Mouse (Mus musculus) stomach, postnatal 0 days (tissue): ENCODE measurements around the gene Mamdc4. TPM values are rescaled to one million over a fixed set of nuclear protein-coding genes. Genes with fewer than 3 reads are reported as not detected.
A peak's percentile ranks its signal among the peaks of the same experiment; 100 is the strongest.

Experiments used
- ATAC-seq: fragments of 200-750 bp; cut with Nextera tagmentation; 2 replicates; pipeline ENCODE4 v1.8.0; 2017; ENCODE audit not compliant: low FRiP score, low TSS enrichment
- DNase-seq: peaks from one replicate; pipeline ENCODE4 v3.0.0-alpha.2; 2016; ENCODE audit warnings: low spot score
- H3K27ac ChIP-seq: fragments of 300-500 bp; sonication (generic); replicated peaks from 2 replicates; pipeline ENCODE4 v1.5.1; 2014; ENCODE audit warnings: mild to moderate bottlenecking, control low read depth
- H3K27me3 ChIP-seq: fragments of 300-500 bp; sonication (generic); 2 replicates; pipeline ENCODE4 v1.6.1; 2014; ENCODE audit warnings: low read length; ENCODE audit not compliant: control insufficient read depth, insufficient read depth
- H3K36me3 ChIP-seq: fragments of 300-500 bp; sonication (generic); 2 replicates; pipeline ENCODE4 v1.6.1; 2014; ENCODE audit warnings: low read length, mixed read lengths; ENCODE audit not compliant: control insufficient read depth, insufficient read depth
- H3K4me1 ChIP-seq: fragments of 300-500 bp; sonication (generic); replicated peaks from 2 replicates; pipeline ENCODE4 v1.6.1; 2014; ENCODE audit warnings: antibody characterized with exemption; ENCODE audit not compliant: control insufficient read depth, insufficient read depth
- H3K4me2 ChIP-seq: fragments of 300-500 bp; sonication (generic); replicated peaks from 2 replicates; pipeline ENCODE4 v1.6.1; 2014; ENCODE audit warnings: low read depth, mild to moderate bottlenecking, control low read depth, moderate library complexity
- H3K4me3 ChIP-seq: fragments of 300-500 bp; sonication (generic); 2 replicates; pipeline ENCODE4 v1.5.1; 2014; ENCODE audit warnings: low read depth, low read length, control low read depth
- H3K9ac ChIP-seq: fragments of 300-500 bp; sonication (generic); 2 replicates; pipeline ENCODE4 v1.6.1; 2014; ENCODE audit warnings: mild to moderate bottlenecking, low read length, control low read depth, mixed read lengths
- H3K9me3 ChIP-seq: fragments of 300-500 bp; sonication (generic); 2 replicates; pipeline ENCODE4 v1.6.1; 2016; ENCODE audit warnings: low read length; ENCODE audit not compliant: control insufficient read depth
- CTCF ChIP-seq: IDR thresholded peaks from 2 replicates; pipeline ENCODE4 v1.5.1; 2016; ENCODE audit warnings: antibody characterized with exemption, low read depth, mild to moderate bottlenecking, moderate library complexity
- EP300 ChIP-seq: optimal IDR thresholded peaks from 2 replicates; pipeline ENCODE3; 2016; ENCODE audit warnings: antibody characterized with exemption
- WGBS: fragments of 180-500 bp; shearing (Covaris S2); extraction: QIAGEN DNeasy Blood & Tissue Kit; methylation state at CpG from one replicate; pipeline ENCODE4 v1.1.7; 2014; 5-methylcytosine and 5-hydroxymethylcytosine counted together
- polyA plus RNA-seq: library from polyadenylated mRNA; unstranded; fragments of >200 nt; fragmentation: Nextera tagmentation; extraction: Ambion mirVana; gene quantifications from 2 replicates; pipeline ENCODE4 v1.2.1, GENCODE M21; 2015

Mamdc4 gene
- polyA plus RNA-seq, 1 experiment from 2014 or later = 0.55 TPM

DNA sequence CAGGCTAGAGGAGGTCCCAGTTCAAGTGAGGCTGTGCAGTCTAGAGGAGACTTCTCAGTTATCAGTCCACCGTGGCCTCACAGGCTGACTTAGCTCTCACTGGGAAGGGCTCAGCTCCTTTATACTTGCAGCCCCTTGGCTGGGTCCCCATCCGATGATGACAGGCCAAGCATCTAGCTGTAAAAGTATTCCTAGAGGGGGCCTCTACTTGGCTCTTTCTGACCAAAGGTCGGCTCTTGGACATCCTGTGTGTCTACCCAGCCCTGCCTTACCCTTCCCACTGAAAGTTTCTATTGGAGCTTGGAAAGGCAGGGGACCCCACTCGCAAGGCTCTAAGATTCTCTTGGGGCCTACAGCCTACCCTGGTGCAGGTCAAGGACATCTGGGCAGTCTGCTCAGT lies 3.4 kb downstream of the Mamdc4 start:
- no peak for ATAC-seq
- Histone ChIP-seq H3K9ac (no peak overlapping the region), H3K4me2 (no peak overlapping the region), H3K27ac (no peak overlapping the region), H3K27me3 (no peaks in the 10 kb centered on the region), H3K36me3 (no peaks in the 10 kb centered on the region; the same call in 1 of the 2 replicates), H3K4me1 (peaks cover 4% of the 10 kb centered on the region; the same call in 1 of the 2 replicates), H3K9me3 (no peaks in the 10 kb centered on the region), H3K4me3 (no peak overlapping the region)
- TF ChIP-seq EP300 (no peak), CTCF (no peak)
- 89% methylated on average over 4 of the region's 4 CpGs for WGBS
- no peak for DNase-seq

DNA sequence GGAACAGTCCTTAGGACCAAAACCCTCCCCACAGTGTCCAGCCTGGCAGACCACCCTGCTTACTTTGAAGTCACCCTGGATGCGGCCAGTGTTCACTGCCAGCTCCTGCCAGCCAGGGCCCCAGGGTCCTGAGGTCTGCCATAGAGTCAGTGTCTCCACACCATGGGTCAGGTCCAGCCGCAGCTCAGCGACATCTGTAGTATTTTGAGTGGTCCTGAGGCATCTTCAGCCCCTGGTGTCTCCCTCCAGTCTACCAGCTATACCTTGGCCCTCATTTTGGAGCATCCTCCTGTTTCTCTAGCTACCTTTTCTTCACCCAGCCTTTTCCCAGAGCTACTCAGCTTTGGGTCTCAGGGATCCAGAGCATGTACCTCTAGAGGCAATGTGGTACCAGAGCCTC lies 5.3 kb downstream of the Mamdc4 start:
- Histone ChIP-seq H3K9ac (no peak overlapping the region), H3K4me3 (no peak overlapping the region), H3K27me3 (no peaks in the 10 kb centered on the region), H3K4me2 (no peak overlapping the region), H3K27ac (no peak overlapping the region), H3K4me1 (no peaks in the 10 kb centered on the region), H3K36me3 (peaks cover 4% of the 10 kb centered on the region; the same call in 1 of the 2 replicates), H3K9me3 (no peaks in the 10 kb centered on the region)
- no peak for DNase-seq
- 91% methylated on average over 3 of the region's 3 CpGs for WGBS
- no peak for ATAC-seq
- no peak for TF ChIP-seq CTCF
- TF ChIP-seq EP300 = no peak

DNA sequence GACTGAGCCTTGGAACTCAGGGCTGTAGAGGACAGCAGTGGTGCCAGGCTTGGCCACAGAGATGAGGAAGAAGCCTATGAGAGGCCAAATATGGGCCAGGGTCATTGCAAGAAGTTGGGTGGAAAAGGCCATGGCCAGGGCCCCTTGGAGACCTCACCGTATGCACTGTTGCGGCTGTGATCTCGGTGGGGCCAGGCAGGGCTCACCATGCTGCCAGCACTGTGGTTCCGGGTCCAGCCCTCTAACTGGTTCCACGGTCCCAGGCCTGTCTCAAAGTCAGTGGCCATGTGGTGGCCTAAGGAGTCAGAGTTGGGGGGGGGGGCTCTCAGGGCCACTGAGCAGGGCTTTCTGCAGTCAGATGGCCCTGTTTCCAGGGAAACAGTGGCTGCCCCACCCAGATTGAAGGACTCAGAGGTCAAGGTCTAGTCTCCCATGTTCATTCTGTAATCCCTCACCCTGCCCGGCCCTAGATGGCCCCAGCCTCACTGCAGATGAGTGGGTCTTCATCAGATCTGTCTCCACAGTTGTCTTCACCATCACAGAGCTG lies 6.1 kb downstream of the Mamdc4 start:
- H3K4me2 ChIP-seq = no peak overlapping the region
- no peak overlapping the region for H3K9ac ChIP-seq
- H3K36me3 ChIP-seq = peaks cover 9% of the 10 kb centered on the region; the same call in 1 of the 2 replicates

DNA sequence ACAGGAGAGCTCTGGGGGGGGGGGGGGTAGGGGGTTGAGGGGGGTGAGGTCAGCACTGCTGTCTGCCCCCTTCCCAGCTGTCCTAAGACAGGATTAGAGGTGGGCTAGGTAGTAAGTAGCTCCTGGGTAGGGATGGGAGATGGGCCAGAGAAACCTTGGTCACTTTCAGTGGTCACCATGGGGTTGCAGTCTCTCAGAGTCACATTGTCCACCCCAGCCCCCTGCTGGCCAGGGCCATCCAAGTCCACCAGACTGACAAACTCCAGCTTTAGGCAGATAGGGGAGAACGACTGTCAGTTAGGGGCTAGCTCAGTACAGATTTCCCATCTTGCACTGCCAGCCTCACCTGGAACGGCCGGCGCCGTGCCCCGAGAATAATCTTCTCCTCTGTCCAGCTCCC lies 8.1 kb downstream of the Mamdc4 start:
- TF ChIP-seq EP300 (no peak), CTCF (peak; percentile 50)
- ATAC-seq (no peak), DNase-seq (no peak)
- no peak overlapping the region for H3K27ac ChIP-seq
- H3K4me2 ChIP-seq = no peak overlapping the region
- peaks cover 23% of the 10 kb centered on the region for H3K36me3 ChIP-seq
- H3K4me3 ChIP-seq = no peak overlapping the region
- H3K9ac ChIP-seq = no peak overlapping the region
- no peaks in the 10 kb centered on the region for H3K4me1 ChIP-seq
- no peaks in the 10 kb centered on the region for H3K9me3 ChIP-seq
- H3K27me3 ChIP-seq = no peaks in the 10 kb centered on the region
- WGBS = 83% methylated on average over 6 of the region's 6 CpGs

More for the DNA sequence above, 6.1 kb downstream of the Mamdc4 start:
- Histone ChIP-seq H3K9me3 (no peaks in the 10 kb centered on the region), H3K27ac (no peak overlapping the region), H3K27me3 (no peaks in the 10 kb centered on the region), H3K4me3 (no peak overlapping the region), H3K4me1 (no peaks in the 10 kb centered on the region)
- DNase-seq = peak; percentile 40
- no peak for ATAC-seq
- 85% methylated on average over 6 of the region's 6 CpGs for WGBS
- TF ChIP-seq CTCF = no peak
- TF ChIP-seq EP300 = no peak

DNA sequence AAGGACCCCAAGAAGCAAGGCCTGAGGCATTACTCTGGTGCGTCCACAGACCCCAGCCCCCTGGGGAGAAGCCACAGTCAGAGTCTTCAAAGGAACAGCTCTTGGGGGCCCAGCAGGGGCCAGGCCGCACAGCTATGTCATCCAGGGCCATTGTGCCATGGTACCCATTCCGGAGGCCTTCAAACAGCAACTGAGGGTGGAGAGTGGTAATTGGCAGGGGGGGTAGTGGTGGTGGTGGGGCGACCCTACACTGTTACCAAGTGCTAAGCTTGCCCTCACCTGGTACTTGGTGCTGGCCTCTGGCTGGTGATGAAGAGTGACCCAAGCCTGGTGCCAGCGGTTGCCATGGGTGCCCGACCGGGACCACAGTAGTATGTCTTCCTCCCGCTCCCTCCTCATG lies 8.9 kb downstream of the Mamdc4 start:
- Histone ChIP-seq H3K27ac (no peak overlapping the region), H3K27me3 (no peaks in the 10 kb centered on the region), H3K9me3 (no peaks in the 10 kb centered on the region), H3K4me1 (no peaks in the 10 kb centered on the region), H3K4me3 (no peak overlapping the region), H3K36me3 (peaks cover 23% of the 10 kb centered on the region), H3K4me2 (no peak overlapping the region), H3K9ac (no peak overlapping the region)
- no peak for TF ChIP-seq CTCF
- no peak for TF ChIP-seq EP300
- DNase-seq = no peak
- WGBS = 89% methylated on average over 8 of the region's 8 CpGs
- ATAC-seq = no peak

DNA sequence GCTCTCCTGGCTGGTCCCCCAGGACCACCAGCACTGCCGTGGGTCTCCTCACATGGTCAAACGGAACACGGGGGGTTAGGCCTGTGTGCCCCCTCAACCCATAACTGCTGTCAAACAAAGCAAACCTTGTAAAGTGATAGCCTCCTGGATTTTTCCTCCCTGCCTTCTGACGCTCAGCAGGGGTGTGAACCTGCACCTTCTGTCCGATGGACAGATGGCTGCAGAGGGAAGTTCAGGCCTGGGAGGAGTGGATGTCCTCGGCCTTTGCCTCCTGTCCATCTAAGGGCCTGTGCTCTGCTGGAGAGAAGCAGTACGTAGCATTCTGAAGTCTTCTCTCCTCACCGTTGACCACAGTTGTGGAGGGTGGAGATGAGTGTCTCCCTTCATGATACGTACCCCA lies 12.7 kb downstream of the Mamdc4 start:
- 78% methylated on average over 9 of the region's 9 CpGs for WGBS
- no peak for TF ChIP-seq EP300
- TF ChIP-seq CTCF = no peak
- H3K36me3 ChIP-seq = peaks cover 23% of the 10 kb centered on the region
- no peak overlapping the region for H3K4me3 ChIP-seq
- H3K9ac ChIP-seq = no peak overlapping the region
- DNase-seq (no peak), ATAC-seq (no peak)
- H3K4me1 ChIP-seq = 0 out of 2 replicates have a peak, but pooled peaks cover 1% of the 10 kb centered on the region
- H3K27me3 ChIP-seq = no peaks in the 10 kb centered on the region
- H3K9me3 ChIP-seq = no peaks in the 10 kb centered on the region
- no peak overlapping the region for H3K27ac ChIP-seq
- no peak overlapping the region for H3K4me2 ChIP-seq
